Mouse (Mus musculus) urinary bladder, postnatal 0 days (tissue): ENCODE results near the gene Kxd1. TPM values are rescaled to one million over a fixed set of nuclear protein-coding genes. Genes with fewer than 3 reads are reported as not detected.

Source experiments
- polyA plus RNA-seq: library from polyadenylated mRNA; unstranded; fragments of >200 nt; fragmentation: Nextera tagmentation; extraction: Ambion mirVana; gene quantifications from 2 replicates; pipeline ENCODE4 v1.2.1, GENCODE M21; 2015

Kxd1 gene
- polyA plus RNA-seq, result 53.9 and 54.6 TPM in 2 replicates

DNA sequence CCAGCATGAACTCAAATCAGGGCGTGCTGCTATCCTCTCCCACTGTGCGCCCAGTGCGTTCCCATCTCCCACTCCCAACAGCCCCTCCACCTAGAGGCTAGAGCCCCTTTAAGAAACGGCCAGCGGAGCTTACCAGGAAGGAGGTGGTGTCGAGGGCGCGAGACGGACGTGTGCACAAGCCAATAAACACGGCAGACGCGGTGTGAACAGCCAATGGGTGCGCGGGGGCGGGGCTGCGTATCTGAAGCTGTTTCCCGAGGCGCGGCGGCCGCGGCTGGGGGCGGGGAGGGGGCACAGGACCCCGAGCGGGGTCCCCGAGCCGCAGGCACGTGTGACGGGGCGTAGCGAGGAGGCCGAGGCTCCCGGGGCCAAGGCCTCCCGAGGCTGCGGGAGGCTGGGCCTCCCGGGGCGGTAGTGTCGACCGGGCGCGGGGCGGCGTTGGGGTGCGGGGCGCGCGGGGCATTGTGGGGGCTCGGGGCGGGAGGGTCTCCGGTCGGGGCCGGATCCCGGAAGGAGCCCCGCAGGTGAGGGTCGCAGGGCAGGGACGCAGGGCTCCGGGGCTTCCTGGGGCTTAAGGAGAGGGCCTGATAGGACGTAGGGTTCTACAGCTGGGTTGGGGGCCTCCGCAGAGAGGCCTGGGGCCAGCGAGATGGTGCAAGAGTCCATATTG is at the start of gene Kxd1, which contains the start of gene Fkbp8:
Gene Kxd1, minus strand, starts transcription at position 445 of the 670 bp plus-strand sequence.
Gene Fkbp8, plus strand, starts transcription at position 213 of the 670 bp plus-strand sequence.

DNA sequence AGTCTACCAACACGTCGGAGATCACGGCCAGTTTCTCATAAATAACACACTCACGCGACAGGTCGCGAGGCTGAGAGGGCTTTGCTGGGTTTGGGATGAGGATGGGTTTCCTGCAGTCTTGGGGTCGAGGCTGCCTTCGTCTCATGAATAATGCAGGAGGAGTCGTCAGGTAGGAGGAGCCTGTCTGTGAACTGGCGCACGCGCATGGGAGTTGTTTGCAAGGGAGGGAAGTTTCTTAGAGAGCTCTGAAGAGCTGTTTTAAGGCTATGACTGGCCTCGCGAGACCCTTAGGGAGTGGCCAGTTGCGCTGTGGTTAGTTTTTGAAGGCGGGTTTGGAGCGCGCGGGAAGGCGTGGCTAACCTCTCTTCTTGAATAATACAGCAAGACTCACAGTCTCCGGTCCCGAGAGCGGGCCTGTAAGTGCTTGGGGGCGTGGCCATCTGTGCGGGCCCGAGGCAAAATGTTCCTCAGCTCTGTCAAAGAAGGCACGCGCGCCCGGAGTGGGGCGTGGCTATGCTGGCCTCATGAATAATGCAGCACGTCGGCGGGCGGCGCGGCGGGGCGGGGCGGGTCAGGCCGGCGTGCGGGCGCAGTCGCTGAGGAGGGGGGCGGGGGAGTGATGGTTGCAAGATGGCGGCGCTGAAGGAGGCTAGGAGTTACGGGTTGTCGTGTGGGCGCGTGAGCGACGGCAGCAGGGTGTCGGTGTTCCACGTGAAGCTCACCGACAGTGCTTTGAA is 11.5 kb upstream of the Kxd1 start, which contains the start of gene Ell:
Gene Ell, plus strand, starts transcription at position 381 of the 737 bp plus-strand sequence.

DNA sequence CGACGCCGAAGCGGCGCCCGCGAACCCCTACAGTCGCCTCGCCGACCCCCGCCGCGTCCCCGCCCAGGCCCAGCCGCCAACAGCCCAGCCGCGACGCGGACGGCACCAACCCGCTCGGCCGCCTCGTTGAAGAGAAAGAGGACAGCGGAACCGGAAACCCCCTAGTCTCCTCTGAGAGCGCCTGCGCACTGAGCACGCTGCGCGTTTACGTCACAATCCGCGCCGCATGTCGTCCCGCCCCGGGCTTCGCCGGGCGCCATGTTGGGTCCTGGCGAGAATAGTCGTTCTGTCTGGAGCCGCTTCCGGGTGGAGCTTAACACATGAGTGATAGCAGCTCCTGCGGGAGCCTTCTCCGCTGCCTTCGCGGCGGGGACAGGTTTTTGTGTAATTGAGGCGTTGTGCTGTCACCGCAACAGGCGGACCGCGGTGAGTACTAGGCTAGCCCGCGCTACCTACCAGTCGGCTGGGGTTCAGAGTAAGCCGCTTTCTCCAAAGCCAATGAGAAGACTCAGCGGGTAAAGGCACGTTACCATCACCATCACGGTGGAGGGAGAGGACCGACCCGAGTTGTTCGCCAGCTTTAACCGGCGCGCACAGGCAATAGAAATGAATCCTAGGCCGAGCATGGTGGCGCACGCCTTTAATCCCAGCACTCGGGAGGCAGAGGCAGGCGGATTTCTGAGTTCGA is 17.4 kb downstream of the Kxd1 start, which contains the start of gene Uba52:
Gene Uba52, minus strand, starts transcription at position 574 of the 688 bp plus-strand sequence.

DNA sequence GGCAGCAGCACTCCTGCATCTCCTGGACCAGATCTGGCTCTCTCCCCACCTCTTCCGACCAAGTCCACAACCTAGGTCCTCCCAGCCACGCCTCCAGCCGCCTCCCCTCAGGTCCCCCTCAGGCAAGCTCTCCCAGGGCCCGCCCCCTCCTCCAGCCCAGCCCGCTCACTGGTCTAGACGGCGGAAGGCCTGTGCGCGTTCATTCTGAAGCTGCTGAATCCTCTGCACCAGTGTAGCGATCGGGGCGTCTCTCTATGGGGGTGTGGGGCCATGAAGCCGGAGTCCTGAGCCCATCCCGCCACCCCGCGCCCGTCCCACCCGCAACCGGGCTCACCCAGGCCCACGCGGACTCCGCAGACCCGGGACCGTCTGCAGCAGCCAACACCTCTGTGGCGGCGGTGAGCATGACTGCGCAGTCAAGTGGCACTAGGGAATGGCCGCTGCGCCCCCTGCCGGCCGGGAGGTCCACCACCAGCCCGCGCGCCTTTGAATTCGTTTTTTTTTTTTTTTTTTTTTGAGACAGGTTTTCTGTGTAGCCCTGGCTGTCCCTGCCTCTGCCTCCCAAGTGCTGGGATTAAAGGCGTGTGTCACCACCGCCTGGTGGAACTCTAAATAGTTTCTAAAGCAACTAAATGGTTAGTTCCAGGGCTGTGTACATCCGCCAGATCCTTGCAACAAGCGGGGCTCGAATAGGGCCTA is 21.3 kb downstream of the Kxd1 start, which contains the start of gene Rex1bd:
Gene Rex1bd, minus strand, starts transcription at position 425 of the 699 bp plus-strand sequence.

DNA sequence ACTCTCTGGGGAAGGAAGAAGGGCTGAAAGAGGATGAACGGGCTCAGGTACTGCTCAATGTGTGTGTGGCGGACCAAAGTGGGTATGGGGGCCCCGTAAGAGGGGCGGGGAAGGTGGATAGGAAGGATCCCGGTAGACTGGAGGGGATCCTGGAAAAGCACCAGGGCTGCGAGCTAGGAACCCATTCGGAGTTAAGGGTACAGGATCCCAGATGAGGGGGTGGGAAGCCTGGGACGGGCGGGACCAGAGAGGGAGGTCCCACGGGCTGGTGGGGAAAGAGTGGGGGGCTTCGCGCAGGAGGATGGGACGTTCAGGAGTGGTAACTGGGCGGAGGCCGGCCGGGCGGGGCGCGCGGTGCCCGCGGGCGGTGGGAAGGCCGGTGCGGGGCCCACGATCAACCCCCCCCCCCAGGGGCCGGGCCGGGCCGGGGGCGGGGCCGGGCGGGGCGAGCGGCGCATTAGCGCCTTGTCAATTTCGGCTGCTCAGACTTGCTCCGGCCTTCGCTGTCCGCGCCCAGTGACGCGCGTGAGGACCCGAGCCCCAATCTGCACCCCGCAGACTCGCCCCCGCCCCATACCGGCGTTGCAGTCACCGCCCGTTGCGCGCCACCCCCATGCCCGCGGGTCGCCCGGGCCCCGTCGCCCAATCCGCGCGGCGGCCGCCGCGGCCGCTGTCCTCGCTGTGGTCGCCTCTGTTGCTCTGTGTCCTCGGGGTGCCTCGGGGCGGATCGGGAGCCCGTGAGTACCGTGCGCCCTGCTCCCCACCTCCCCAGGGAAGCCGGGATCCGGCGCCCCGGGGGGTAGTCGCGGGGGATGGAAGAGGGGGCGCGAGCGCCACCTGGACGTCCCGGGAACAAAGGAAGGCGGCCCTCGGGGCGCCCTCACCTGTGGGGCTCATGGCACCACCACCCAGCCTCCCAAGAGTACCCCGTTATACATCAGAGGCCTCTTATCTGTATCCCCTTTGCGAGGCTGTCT is 34.8 kb downstream of the Kxd1 start, which contains the start of gene Crlf1:
Gene Crlf1, plus strand, starts transcription at position 495 of the 977 bp plus-strand sequence.

DNA sequence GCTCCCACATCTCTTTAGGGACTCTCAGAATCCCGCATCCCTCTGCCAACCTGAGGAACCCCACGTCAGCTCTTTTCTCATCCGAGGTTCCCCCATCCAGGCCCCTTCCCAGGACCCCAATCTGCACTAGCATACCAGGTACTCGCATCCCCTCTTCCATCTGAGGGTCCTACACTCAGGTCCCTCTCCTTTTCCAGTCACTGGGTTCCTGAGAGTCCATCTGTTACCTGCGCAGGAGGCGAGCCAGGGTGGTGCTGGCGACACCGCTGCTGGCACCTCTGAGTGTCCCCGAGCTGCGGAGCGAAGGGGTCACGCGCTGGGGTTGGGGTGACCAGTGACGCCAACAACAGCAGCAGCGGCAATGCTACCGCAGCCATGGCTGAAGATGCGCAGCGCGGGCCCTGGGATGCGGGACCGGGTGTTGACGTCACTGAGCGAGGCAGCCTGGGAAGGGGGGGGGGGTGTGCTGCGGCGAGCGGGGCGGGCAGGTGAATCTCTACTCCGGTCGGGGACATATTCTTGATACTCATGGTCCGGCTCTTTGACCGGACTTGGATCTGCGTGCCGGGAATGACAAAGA is 40.7 kb downstream of the Kxd1 start, which contains the start of gene Tmem59l:
Gene Tmem59l, minus strand, starts transcription at position 418 of the 580 bp plus-strand sequence.

DNA sequence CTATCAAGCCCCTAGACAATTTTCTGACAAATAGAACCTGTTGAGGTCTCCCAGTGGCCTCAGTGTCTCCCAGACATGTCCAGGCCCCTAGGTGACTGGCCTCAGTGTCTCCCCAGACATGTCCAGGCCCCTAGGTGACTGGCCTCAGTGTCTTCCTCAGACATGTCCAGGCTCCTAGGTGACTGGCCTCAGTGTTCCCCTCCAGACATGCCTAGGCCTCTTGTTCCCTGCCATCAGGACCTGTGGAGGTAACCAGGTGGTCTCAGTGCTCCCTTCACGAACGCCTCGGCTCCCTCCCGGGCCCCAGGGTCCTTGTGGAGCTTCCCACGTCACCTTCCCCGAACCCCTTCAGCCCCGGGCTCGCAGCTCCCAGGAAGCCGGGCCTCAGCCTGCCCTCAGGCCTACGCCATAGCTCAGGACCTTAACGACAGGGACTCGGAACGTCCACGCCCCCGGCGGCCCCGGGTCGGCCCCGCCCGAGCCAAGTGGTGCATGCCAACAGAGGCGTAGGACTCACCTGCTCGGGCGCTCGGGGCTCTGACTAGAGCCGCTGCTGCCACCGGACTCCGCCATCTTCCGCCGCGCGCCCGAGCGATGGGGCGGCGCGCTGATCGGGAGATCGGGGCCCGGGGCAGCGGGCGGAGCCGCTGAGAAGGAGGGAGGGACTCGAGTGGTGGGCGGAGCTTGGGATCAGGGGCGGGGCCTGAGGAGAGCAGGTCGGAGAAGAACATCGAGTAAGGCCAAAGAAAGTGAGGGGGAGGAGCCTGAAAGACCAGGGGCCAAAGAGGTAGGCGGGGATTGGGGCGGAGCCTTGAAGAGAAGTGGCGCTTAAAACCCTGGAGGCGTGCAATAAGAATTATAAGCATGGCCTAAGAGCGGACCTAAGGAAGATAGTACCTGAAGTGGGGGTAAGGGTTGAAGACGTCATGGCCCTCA is 51.2 kb downstream of the Kxd1 start, which contains the start of gene Klhl26:
Gene Klhl26, minus strand, starts transcription at position 636 of the 936 bp plus-strand sequence.

Other genes starting within 250 kb of the Kxd1 start
- 17.3 and 19.4 TPM in 2 replicates for gene Homer3, start 245.1 kb downstream of the Kxd1 start, polyA plus RNA-seq
- gene Ddx49, start 225.5 kb downstream of the Kxd1 start, polyA plus RNA-seq, result 27.6 and 29.6 TPM in 2 replicates
- gene Cope, start 225.4 kb downstream of the Kxd1 start, polyA plus RNA-seq, result 272 and 328 TPM in 2 replicates
- gene Cers1, start 212.2 kb downstream of the Kxd1 start, polyA plus RNA-seq, result 0.99 and 1.0 TPM in 2 replicates
- 0.39 and 0.50 TPM in 2 replicates for gene Gdf1, start 198.1 kb downstream of the Kxd1 start, polyA plus RNA-seq
- 8.0 and 8.6 TPM in 2 replicates for gene Upf1, start 174.7 kb downstream of the Kxd1 start, polyA plus RNA-seq
- gene Comp, start 154.4 kb downstream of the Kxd1 start, polyA plus RNA-seq, result 0.15 and 0.18 TPM in 2 replicates
- 7.8 and 8.3 TPM in 2 replicates for gene Crtc1, start 88.4 kb downstream of the Kxd1 start, polyA plus RNA-seq
- gene Klhl26, start 51.0 kb downstream of the Kxd1 start, polyA plus RNA-seq, result 17.0 and 18.6 TPM in 2 replicates
- not detected in 2 replicates for gene Tmem59l, start 40.6 kb downstream of the Kxd1 start, polyA plus RNA-seq
- 0.36 and 0.42 TPM in 2 replicates for gene Crlf1, start 34.8 kb downstream of the Kxd1 start, polyA plus RNA-seq
- gene Rex1bd, start 21.2 kb downstream of the Kxd1 start, polyA plus RNA-seq, result 113 and 116 TPM in 2 replicates
- 768 and 841 TPM in 2 replicates for gene Uba52, start 17.2 kb downstream of the Kxd1 start, polyA plus RNA-seq
- 200 and 204 TPM in 2 replicates for gene Fkbp8, start 232 bp downstream of the Kxd1 start, polyA plus RNA-seq
- gene Ell, start 11.5 kb upstream of the Kxd1 start, polyA plus RNA-seq, result 11.7 and 12.5 TPM in 2 replicates
- gene Isyna1, start 66.4 kb upstream of the Kxd1 start, polyA plus RNA-seq, result 25.1 and 27.7 TPM in 2 replicates
- 71.0 and 78.8 TPM in 2 replicates for gene Ssbp4, start 80.9 kb upstream of the Kxd1 start, polyA plus RNA-seq
- 4.4 and 6.6 TPM in 2 replicates for gene Lrrc25, start 88.2 kb upstream of the Kxd1 start, polyA plus RNA-seq
- 0.79 and 2.8 TPM in 2 replicates for gene Gdf15, start 104.5 kb upstream of the Kxd1 start, polyA plus RNA-seq
- 19.2 and 24.1 TPM in 2 replicates for gene Pgpep1, start 132.4 kb upstream of the Kxd1 start, polyA plus RNA-seq
- gene Lsm4, start 145.3 kb upstream of the Kxd1 start, polyA plus RNA-seq, result 119 and 132 TPM in 2 replicates
- gene Jund, start 171.0 kb upstream of the Kxd1 start, polyA plus RNA-seq, result 41.5 and 52.0 TPM in 2 replicates
- gene Iqcn, start 175.5 kb upstream of the Kxd1 start, polyA plus RNA-seq, result 0.04 TPM in 1 of 2 replicates, not detected in the other
- gene Gm3336, start 190.6 kb upstream of the Kxd1 start, polyA plus RNA-seq, result 0.19 and 0.20 TPM in 2 replicates
- 0.05 and 0.10 TPM in 2 replicates for gene Pde4c, start 195.8 kb upstream of the Kxd1 start, polyA plus RNA-seq
- gene Rab3a, start 226.7 kb upstream of the Kxd1 start, polyA plus RNA-seq, result 9.9 and 10.0 TPM in 2 replicates
- gene Mpv17l2, start 233.0 kb upstream of the Kxd1 start, polyA plus RNA-seq, result 49.0 and 49.6 TPM in 2 replicates
- 27.2 and 27.8 TPM in 2 replicates for gene Pik3r2, start 248.8 kb upstream of the Kxd1 start, polyA plus RNA-seq